Mouse (Mus musculus) cerebellum, adult 11 months (tissue): ENCODE results near the gene Thsd4.
"Not testable (repeated sequence)": the region's sequence is repeated elsewhere in the genome, so short reads cannot be mapped to it uniquely, and the experiment has no call there.

Experiments used
- DNase-seq: peaks from one replicate; pipeline ENCODE4 v3.0.0; 2022

Gene Thsd4

GRCm38 (mm10) chr9:60305204-60305840, 216.5 kb downstream of the Thsd4 start:
- DNase-seq, result no peak

GRCm38 (mm10) chr9:60296276-60296675, 225.6 kb downstream of the Thsd4 start:
- no peak for DNase-seq

- no peak for DNase-seq
Observed at GRCm38 (mm10) chr9:60295199-60295598, 226.6 kb downstream of the Thsd4 start.

GRCm38 (mm10) chr9:60293129-60293528, 228.7 kb downstream of the Thsd4 start:
- no peak for DNase-seq

GRCm38 (mm10) chr9:60290780-60291179, 231.1 kb downstream of the Thsd4 start:
- DNase-seq, result no peak

- DNase-seq, result no peak
Observed at GRCm38 (mm10) chr9:60288789-60289188, 233.1 kb downstream of the Thsd4 start.

- no peak for DNase-seq
Observed at GRCm38 (mm10) chr9:60286390-60286789, 235.5 kb downstream of the Thsd4 start.

- DNase-seq, result no peak
Observed at GRCm38 (mm10) chr9:60285047-60285462, 236.8 kb downstream of the Thsd4 start.

- DNase-seq, result no peak
Observed at GRCm38 (mm10) chr9:60284318-60284717, 237.5 kb downstream of the Thsd4 start.

- no peak for DNase-seq
Observed at GRCm38 (mm10) chr9:60283546-60283945, 238.3 kb downstream of the Thsd4 start.

GRCm38 (mm10) chr9:60281281-60281680, 240.6 kb downstream of the Thsd4 start:
- no peak for DNase-seq

GRCm38 (mm10) chr9:60280786-60281185, 241.1 kb downstream of the Thsd4 start:
- no peak for DNase-seq

GRCm38 (mm10) chr9:60279556-60279955, 242.3 kb downstream of the Thsd4 start:
- no peak for DNase-seq

- DNase-seq, result no peak
Observed at GRCm38 (mm10) chr9:60276351-60276750, 245.5 kb downstream of the Thsd4 start.

- peak; percentile 38 for DNase-seq
Observed at GRCm38 (mm10) chr9:60275410-60276159, 246.3 kb downstream of the Thsd4 start.

GRCm38 (mm10) chr9:60274503-60274902, 247.3 kb downstream of the Thsd4 start:
- DNase-seq, result no peak

GRCm38 (mm10) chr9:60272345-60272744, 249.5 kb downstream of the Thsd4 start:
- not testable (repeated sequence) for DNase-seq

GRCm38 (mm10) chr9:60271940-60272339, 249.9 kb downstream of the Thsd4 start:
- no peak for DNase-seq

- DNase-seq, result no peak
Observed at GRCm38 (mm10) chr9:60269807-60270206, 252.0 kb downstream of the Thsd4 start.

- no peak for DNase-seq
Observed at GRCm38 (mm10) chr9:60267273-60267626, 254.6 kb downstream of the Thsd4 start.

- no peak for DNase-seq
Observed at GRCm38 (mm10) chr9:60266583-60267272, 255.1 kb downstream of the Thsd4 start.

- DNase-seq, result no peak
Observed at GRCm38 (mm10) chr9:60264586-60265325, 257.1 kb downstream of the Thsd4 start.

- no peak for DNase-seq
Observed at GRCm38 (mm10) chr9:60262515-60263140, 259.2 kb downstream of the Thsd4 start.
